Mouse (Mus musculus) heart, postnatal 36 days (tissue): ENCODE data around the gene Mfrp. TPM values are rescaled to one million over a fixed set of nuclear protein-coding genes. Genes with fewer than 3 reads are reported as not detected.

ENCODE experiments used
- DNase-seq, 2 experiments: peaks; one replicate each; pipeline ENCODE4 v3.0.0; 2021 to 2022
- intact Hi-C: fragments of 180-260 bp; cut with DNase I; formaldehyde crosslinking; loops from one replicate; pipeline ENCODE4 v1.15.1; 2025
- total RNA-seq, 2 experiments: library from RNA; stranded (reverse); gene quantifications; 2 replicates each; pipeline ENCODE4 v1.2.3; 2021

Mfrp gene
- total RNA-seq, 2 experiments from 2014 or later: not detected

- intact Hi-C loops: no loop called here
- no peak for DNase-seq
These were observed 24.1 kb upstream of the Mfrp start for GRCm38 (mm10) chr9:44077266-44077910.

DNA sequence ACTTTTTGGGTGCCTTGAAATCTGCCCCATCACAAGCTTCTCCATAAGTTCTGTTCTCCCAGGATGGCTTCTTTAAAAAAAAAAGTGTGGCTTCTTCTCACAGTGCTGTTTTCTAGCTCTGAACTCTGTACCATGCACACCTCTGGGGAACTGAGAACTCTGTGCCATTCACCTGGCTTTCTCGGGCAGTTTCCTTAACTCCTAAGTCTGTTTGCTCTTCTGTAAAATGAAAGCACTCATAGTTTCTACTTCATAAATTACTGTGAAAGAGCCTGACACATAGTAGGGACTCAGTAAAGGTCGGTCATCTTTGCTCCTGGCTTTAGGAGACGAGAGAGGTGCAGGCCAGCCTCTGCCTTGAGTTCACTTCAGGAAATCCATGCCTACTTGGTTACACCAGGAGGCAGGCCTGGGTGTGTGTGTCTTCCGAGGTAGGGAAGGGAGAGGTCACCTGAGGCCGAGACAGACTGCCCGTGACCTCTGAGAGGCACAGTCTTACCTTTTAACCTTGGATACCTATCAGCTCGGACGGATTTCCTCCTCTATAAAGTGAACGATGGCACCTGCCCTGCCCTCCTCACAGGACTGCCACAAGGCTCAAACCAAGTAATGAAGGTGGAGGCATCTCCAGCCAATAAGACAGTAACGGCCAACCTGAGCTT, 23.3 kb upstream of the Mfrp start:
- intact Hi-C loops: no loop called here
- DNase-seq: no peak

GRCm38 (mm10) chr9:44078955-44079756, 22.4 kb upstream of the Mfrp start:
- intact Hi-C loops: no loop called here
- peak; percentile 82 to 84 for DNase-seq

DNA sequence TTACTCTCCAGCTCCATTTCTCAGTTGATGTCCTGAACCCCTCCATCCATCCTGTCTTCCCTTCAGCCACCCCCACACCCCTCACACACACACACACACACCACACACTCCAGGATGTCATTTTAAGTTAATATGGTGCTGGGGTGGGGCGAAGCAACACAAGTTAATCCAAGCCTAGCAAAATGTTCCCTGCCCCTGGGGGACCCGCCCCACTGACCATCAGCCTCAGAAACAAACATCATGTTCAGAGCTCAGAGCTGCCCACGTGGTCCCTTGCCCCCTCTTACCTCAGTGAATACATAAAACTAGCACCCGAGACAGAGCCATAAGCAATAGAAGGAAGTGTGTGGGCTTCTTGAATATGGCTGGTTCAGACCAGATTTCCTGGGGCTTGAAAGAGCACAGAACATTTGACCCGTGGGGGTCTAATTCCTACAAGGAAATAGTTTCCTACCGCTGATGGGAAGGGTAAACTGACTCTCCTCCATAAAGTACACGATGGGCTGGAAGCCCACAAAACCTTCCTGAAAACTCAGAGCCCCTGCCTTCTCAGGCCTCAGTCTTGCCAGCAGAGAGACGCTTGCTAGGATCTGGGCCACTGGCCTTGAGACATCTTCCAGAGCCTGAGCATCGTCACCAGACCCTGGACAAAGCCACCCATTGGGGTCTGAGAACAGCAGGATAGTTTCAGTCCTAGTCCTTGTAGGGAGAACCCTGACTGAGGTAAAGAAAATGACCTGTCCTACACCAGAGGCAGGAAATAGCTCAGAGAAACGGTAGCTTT, 21.3 kb upstream of the Mfrp start:
- intact Hi-C loops: no loop called here
- DNase-seq: peak in 1 of 2 experiments; percentile 2

DNA sequence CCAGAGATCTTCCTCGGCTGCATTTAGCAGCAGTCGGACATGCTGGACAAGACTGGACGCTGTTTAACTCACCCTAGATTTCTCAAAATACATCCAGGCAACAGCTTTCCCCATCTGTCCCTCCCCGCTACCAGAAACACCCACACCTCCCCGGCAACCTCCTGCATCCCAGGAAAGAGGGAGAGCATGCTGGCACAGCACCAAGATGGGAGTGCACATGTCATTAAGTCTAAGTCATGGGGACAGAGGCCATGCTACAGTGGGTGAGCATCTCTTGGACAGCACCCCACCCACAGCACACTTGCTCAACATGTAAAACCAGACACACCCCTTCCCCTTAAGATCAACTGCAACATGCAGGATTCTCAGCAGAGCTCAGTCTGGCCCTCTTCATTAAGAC, 20.6 kb upstream of the Mfrp start:
- intact Hi-C loops: no loop called here
- peak; percentile 29 to 46 for DNase-seq

DNA sequence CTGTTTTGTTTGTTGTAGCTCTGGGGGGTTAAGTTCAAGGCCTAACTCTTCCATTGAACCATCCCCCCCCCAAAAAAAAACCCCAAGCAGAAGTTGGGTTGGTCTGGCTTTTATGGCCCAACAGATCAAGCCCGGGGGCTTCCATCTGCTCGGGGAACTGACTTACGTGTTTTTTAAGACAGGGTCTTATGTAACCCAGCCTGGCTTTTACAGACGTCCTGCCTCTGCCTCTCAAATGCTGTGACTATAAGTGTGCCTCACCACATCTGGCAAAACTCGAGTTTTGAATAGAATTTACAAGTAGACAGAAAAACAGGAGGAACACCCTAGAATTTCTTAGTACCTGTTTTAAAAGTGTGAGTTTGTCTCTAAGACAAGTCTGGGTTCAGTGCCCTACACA, 19.9 kb upstream of the Mfrp start:
- no peak for DNase-seq
- intact Hi-C loops: no loop called here

DNA sequence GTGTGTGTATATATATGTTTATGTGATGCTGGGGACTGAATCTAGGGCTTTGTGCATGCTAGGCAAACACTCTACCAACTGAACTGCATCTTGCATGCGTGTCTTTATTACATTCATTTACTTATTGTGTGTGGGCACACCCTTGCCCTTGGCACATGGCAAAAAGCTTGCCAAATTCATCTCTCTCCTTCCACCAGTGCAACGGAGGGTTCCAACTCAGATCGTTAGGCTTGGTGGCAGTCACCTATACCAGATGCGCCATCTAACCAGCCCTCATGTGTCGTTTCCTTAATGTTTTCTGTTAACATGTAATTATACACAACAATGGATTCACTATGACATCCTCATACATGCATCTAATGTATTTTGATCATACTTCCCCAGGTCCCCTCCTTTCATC, 19.3 kb upstream of the Mfrp start:
- no peak for DNase-seq
- intact Hi-C loops: no loop called here

GRCm38 (mm10) chr9:44083392-44084121, 18.0 kb upstream of the Mfrp start:
- intact Hi-C loops: loop anchor here (2.0 kb wide), 1 partner anchor 17 kb away; the partner anchor contains the start of gene Usp2
- DNase-seq: peak; percentile 31 to 54

- no peak for DNase-seq
- intact Hi-C loops: loop anchor here (2.0 kb wide), 1 partner anchor 17 kb away; the partner anchor contains the start of gene Usp2
These were observed 17.3 kb upstream of the Mfrp start for GRCm38 (mm10) chr9:44084236-44084635.

GRCm38 (mm10) chr9:44084659-44085229, 16.8 kb upstream of the Mfrp start:
- intact Hi-C loops: loop anchor here (2.0 kb wide), 1 partner anchor 18 kb away; the partner anchor contains the start of gene Usp2
- peak; percentile 96 to 97 for DNase-seq

DNA sequence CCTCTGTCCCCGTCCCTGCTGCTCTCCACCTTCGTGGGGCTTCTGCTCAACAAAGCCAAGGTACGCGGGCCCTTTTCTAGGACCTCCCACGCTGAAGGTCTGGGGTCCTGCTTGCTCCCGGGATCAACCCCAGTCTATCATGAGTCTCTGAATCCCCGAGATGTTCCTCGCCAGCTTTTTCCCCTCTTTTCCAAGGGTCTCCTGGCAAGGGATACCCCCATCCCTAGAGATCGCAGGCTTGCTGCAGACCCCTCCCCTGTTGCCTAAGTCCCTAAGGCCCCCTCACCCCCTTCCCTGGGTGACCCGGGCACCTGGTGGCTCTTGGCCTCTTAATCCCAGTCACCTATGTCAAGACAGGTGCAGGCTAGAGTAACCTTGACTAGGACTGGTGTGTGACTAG, 16.3 kb upstream of the Mfrp start:
- intact Hi-C loops: loop anchor here (2.0 kb wide), 1 partner anchor 18 kb away; the partner anchor contains the start of gene Usp2
- no peak for DNase-seq

DNA sequence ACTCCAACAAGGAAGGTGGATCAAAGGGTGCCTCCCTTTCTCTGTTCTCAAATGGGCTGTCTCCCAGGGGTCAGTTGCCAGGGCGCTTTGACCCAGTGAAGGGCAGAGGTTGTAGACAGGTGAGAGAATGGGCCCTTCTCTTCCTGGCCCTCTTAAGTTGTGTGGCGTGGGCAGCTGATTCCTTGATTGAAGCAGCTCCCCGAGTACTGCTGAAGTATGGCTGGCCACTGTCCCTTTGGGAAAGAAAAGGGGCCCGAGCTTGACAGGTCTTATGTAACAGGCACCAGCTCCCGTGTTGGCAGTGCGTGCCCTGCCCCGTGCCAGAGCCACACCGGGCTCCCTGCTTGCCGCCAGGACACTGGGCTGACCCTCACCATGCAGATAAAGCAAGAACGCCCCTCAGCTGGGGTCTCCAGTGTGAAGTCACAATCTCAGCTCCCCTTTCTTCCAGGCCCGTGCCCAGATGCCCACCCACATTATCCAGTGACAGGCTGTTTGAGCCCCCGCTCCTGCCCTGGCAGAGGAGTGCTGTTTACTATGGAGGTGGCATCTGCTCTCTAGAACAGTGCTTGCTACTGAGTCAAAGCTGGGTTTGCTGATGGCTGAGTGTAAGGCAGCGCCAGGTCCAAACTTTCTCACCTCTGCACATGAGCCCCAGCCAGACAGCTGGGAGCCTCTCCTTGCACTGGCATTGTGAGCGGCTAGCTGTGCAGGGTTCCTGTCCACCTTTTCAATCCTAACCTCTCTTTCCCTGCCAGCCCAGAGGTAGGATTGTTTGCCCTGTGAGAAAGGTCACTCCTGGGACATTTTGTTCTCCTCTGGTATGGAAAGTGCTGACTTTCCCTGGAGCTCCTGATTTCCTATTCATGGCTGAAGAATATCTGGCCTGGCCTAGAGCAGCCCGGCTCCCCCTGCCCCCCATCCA, 15.5 kb upstream of the Mfrp start:
- peak; percentile 67 to 77 for DNase-seq
- intact Hi-C loops: loop anchor here (2.0 kb wide), 1 partner anchor 19 kb away; the partner anchor contains the start of gene Usp2

DNA sequence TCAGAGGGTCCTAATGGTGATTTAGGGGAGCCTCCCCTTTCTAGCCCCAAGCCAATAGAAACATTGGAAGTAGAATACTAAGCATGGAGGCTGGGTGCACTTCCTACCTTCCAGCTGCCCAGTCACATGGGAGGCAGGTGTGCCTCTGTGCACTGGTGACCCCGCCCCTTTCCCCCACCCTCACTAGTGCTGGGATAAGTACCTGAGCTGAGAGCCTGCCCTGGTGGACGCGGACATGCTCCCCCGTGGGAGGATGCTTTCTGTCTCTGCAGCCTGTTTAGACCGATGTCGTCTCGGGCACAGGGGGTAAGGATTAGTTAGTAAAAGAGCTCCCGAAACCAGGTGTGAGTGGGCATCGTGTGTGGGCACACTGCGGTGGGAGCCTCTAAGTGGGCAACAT, 14.6 kb upstream of the Mfrp start:
- DNase-seq: no peak

DNA sequence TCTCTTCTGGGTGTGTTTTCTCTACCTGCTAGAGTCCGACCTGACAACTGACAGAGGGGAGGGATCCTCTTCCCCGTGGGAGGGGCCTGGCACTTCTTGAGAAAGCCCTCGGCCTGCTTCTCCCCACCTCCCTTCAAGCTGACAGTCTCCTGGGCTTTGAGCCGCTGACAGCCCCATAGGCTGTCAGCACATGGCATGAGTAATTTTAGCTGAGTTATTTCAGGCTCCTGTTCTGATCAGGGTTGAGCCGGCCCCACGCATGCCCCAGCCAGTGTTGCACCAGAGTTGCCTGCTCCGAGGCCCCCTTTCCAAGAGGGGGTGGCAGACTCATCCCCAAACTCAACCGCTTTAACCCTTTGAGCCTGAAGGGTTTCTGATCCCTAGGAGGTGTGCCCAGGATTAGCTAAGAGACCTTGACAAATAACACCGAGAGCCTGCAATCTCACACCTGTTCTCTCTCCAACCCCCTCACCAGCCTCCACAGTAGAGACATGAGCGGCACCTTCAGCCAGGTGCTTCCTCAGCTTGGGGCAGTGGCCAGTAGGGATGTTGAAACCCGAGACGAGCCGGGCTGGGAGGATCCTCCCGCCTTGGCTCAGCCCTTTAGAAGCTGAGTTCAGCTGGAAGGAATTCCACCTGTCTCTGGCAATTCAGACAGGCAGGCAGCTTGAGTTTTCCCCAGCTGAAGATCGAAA, 13.6 kb upstream of the Mfrp start:
- peak; percentile 44 to 56 for DNase-seq
- intact Hi-C loops: no loop called here

More for the DNA sequence above, 14.6 kb upstream of the Mfrp start:
- intact Hi-C loops: no loop called here

- peak in 1 of 2 experiments; percentile 33 for DNase-seq
- intact Hi-C loops: no loop called here
These were observed 12.5 kb upstream of the Mfrp start for GRCm38 (mm10) chr9:44088877-44089608.

DNA sequence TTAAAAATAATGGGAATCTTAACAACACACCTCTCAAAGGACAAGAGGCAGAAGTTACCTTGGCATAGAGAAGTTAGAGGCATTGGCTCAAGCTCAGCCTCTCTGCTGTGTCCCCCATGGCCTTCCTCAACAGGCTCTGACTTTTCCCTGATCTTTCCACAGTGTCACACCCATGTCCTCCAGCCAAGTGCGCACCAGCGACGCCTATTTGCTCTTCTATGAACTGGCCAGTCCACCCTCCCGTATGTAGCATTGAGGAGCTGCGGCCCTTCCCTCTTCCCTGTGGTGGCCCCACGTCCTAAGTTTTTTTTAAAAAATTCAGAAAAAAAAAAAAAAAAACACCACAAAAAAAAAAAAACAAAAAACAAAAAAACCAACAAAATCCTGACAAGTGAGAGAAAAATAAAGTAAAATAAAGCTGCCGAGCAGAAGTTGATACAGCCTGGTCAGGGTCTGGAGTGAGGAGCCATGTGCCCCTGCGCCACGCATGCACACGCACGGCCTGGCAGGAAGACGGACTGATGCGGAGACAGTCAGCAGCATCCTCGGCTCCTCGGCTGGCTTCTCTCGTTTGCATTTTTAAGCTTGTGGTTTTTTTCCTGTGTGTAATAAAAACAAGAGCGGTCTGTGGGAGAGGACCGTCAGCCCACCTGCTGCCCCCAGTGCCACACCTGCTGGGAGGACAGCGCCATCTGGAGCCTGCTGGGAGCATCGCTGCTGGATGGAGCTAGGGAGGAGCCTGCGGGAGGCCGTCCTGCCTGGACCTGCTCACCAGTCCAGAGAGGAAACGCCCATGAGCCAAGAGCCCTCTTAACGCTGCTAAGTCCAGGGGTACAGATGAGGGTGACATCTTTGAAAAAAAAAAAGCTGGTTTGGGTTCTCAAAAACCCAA, 7.7 kb upstream of the Mfrp start:
- intact Hi-C loops: loop anchor here (2.0 kb wide), 1 partner anchor 19 kb away; no protein-coding TSS in a partner anchor
- DNase-seq: peak; percentile 77 to 79
